Mouse (Mus musculus): Measurements from ENCODE around the gene Cradd.

DNA sequence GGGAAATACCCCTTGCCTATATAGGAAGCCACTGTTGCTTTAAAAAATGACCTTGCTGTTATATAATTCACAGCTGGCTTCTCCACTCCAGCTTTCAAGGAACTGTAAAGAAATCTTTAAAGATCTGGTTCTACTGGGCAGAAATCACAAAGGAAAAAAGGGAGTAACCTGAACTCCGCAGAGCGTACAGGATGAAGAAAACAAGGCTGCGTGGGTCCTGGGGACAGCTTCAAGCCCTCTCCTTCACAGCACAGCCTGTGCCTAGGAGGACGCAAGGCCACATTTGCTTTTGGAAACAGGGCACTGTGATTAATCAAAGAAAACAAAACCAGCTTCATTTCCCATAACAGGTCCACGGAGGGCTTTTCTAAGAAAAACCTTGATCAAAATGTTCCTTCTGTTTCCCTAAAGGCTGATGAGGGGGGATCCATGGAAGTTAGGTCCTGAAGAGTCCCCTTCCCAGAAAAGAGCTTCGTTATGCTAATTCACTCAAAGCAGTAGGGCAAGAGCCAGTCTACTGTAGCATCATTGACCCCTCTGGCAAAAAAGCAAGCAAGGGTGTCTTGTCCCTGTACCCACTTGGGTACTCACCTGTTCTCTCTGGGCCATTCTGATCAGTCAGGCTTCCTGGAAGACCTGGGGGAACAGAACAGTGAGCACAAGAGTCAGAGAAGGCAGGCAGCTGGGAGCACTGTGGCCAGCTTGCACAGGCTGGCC is 179.4 kb downstream of the Cradd start:
- no peak for TF ChIP-seq MAX (IDR thresholded peaks at IDR 0.05; ENCODE audit: low read depth)
- TF ChIP-seq POLR2A (IDR thresholded peaks at IDR 0.05; ENCODE audit: insufficient read length, low read depth): no peak
- no peak for TF ChIP-seq TCF3 (IDR thresholded peaks at IDR 0.05; ENCODE audit: insufficient read length, low read depth)
- TF ChIP-seq POLR2AphosphoS2 (IDR thresholded peaks at IDR 0.05; ENCODE audit: insufficient read length, low read depth): no peak
- TF ChIP-seq USF1 (IDR thresholded peaks at IDR 0.05; ENCODE audit: low read depth): no peak
- no peak for TF ChIP-seq TCF12 (IDR thresholded peaks at IDR 0.05; ENCODE audit: insufficient read depth, poor library complexity, severe bottlenecking)
- TF ChIP-seq SRF (IDR thresholded peaks at IDR 0.05; ENCODE audit: control insufficient read depth, insufficient read length, low read depth): no peak
